Mouse (Mus musculus): Measurements from ENCODE around the gene Rpl14. TPM values are rescaled to one million over a fixed set of nuclear protein-coding genes. Genes with fewer than 3 reads are reported as not detected.
A peak's percentile ranks its signal among the peaks of the same experiment; 100 is the strongest.

Rpl14 gene
- total and polyA plus RNA-seq, 3 experiments, result 945 to 1,738 (median 1,480) TPM

DNA sequence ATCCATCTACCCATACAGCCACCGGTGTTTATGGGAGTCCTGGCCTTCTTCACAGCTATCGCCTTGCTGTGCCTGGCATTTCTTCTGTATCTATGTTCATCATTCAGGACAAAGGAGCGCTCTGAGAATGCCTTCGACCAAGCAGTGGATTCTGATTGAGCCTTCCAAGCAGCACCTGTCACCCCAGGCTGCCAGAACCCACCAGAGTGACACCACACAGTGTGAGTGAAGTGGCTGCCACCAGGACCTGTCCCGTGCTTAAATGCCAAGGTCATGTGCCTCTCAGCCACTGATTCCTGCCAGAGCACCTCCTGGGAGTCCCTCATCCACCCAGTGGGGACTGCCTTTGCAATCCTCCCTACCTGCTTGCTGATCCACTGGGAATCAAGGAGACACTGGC, 4.9 kb upstream of the Rpl14 start:
- H3K4me1 ChIP-seq (ENCODE audit: insufficient read depth, low read depth, low read length), result peaks cover 78% of the 10 kb centered on the region
- ATAC-seq (ENCODE audit: extremely low read depth, insufficient number of reproducible peaks, low FRiP score, poor library complexity, severe bottlenecking), result no peak
- TF ChIP-seq GATA1 (IDR thresholded peaks at IDR 0.05; ENCODE audit: borderline replicate concordance, low read length), result no peak
- no peak for TF ChIP-seq POLR2AphosphoS5 (IDR thresholded peaks at IDR 0.05; ENCODE audit: insufficient replicate concordance, low read depth, low read length)
- no peak for TF ChIP-seq CTCF (IDR thresholded peaks at IDR 0.05; ENCODE audit: low read depth, low read length)
- TF ChIP-seq GATA2 (IDR thresholded peaks at IDR 0.05; ENCODE audit: borderline replicate concordance, low read depth, low read length), result no peak
- TF ChIP-seq TAL1 (conservative IDR thresholded peaks at IDR 0.05; ENCODE audit: low read depth, low read length), result no peak

DNA sequence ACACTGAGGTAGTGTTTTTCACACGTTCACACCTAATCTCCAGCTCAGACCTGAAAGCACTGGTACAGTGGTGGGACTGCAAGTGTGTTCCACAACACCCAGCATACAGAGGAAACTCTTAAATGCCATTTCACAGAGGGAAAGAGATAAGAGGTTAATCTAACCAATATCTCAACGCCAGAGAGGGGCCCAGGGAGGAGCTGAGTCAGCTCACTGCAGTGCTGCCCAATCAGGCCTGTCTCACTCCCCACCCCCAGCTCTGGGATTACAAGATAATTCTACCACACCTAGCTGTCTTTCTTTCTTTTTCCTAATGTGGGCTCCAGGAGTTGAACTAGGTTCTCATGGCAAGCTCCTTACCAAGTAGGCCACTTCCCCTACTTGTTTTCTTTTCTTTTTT, 2.3 kb upstream of the Rpl14 start:
- H3K4me3 ChIP-seq (ENCODE audit: low read depth, low read length), result no peak overlapping the region; the same call in 1 of the 2 replicates
- peaks cover 21% of the 10 kb centered on the region for H3K9me3 ChIP-seq (replicated peaks)
- no peak for DNase-seq (ENCODE audit: low spot score)
- no peak for TF ChIP-seq GATA2 (IDR thresholded peaks at IDR 0.05; ENCODE audit: borderline replicate concordance, low read depth, low read length)
- no peak for TF ChIP-seq POLR2AphosphoS5 (IDR thresholded peaks at IDR 0.05; ENCODE audit: insufficient replicate concordance, low read depth, low read length)
- TF ChIP-seq CTCF (IDR thresholded peaks at IDR 0.05; ENCODE audit: low read depth, low read length), result no peak
- peak; percentile 71 for TF ChIP-seq TAL1 (conservative IDR thresholded peaks at IDR 0.05; ENCODE audit: low read depth, low read length)
- TF ChIP-seq GATA1 (IDR thresholded peaks at IDR 0.05; ENCODE audit: borderline replicate concordance, low read length), result no peak
- peaks cover 71% of the 10 kb centered on the region for H3K4me1 ChIP-seq (ENCODE audit: insufficient read depth, low read depth, low read length)
- ATAC-seq (ENCODE audit: extremely low read depth, insufficient number of reproducible peaks, low FRiP score, poor library complexity, severe bottlenecking), result peak; percentile 68
- H3K27me3 ChIP-seq (ENCODE audit: insufficient read depth, low read length), result no peaks in the 10 kb centered on the region
- H3K36me3 ChIP-seq (replicated peaks), result peaks cover 32% of the 10 kb centered on the region

More for the DNA sequence above, 4.9 kb upstream of the Rpl14 start:
- no peak for DNase-seq (ENCODE audit: low spot score)
- Histone ChIP-seq H3K36me3 (replicated peaks) (peaks cover 10% of the 10 kb centered on the region), H3K27me3 (ENCODE audit: insufficient read depth, low read length) (no peaks in the 10 kb centered on the region), H3K4me3 (ENCODE audit: low read depth, low read length) (no peak overlapping the region), H3K9me3 (replicated peaks) (peaks cover 21% of the 10 kb centered on the region)

- H3K4me3 ChIP-seq (ENCODE audit: low read depth, low read length), result peak overlapping the region; percentile 51; the same call in 1 of the 2 replicates
Measured at GRCm38 (mm10) chr9:120569721-120570333, 1.4 kb upstream of the Rpl14 start.

GRCm38 (mm10) chr9:120570334-120570725, 914 bp upstream of the Rpl14 start:
- Histone ChIP-seq H3K27me3 (ENCODE audit: insufficient read depth, low read length) (no peaks in the 10 kb centered on the region), H3K36me3 (replicated peaks) (peaks cover 47% of the 10 kb centered on the region), H3K9me3 (replicated peaks) (peaks cover 21% of the 10 kb centered on the region), H3K4me3 (ENCODE audit: low read depth, low read length) (peak overlapping the region; percentile 98), H3K4me1 (ENCODE audit: insufficient read depth, low read depth, low read length) (peaks cover 71% of the 10 kb centered on the region)
- DNase-seq (ENCODE audit: low spot score), result no peak
- ATAC-seq (ENCODE audit: extremely low read depth, insufficient number of reproducible peaks, low FRiP score, poor library complexity, severe bottlenecking), result no peak
- TF ChIP-seq GATA2 (IDR thresholded peaks at IDR 0.05; ENCODE audit: borderline replicate concordance, low read depth, low read length), result no peak
- TF ChIP-seq TAL1 (conservative IDR thresholded peaks at IDR 0.05; ENCODE audit: low read depth, low read length), result no peak
- no peak for TF ChIP-seq CTCF (IDR thresholded peaks at IDR 0.05; ENCODE audit: low read depth, low read length)
- TF ChIP-seq GATA1 (IDR thresholded peaks at IDR 0.05; ENCODE audit: borderline replicate concordance, low read length), result no peak
- no peak for TF ChIP-seq POLR2AphosphoS5 (IDR thresholded peaks at IDR 0.05; ENCODE audit: insufficient replicate concordance, low read depth, low read length)

More at GRCm38 (mm10) chr9:120569721-120570333, 1.4 kb upstream of the Rpl14 start:
- ATAC-seq (ENCODE audit: extremely low read depth, insufficient number of reproducible peaks, low FRiP score, poor library complexity, severe bottlenecking), result no peak
- H3K27me3 ChIP-seq (ENCODE audit: insufficient read depth, low read length), result no peaks in the 10 kb centered on the region
- peaks cover 70% of the 10 kb centered on the region for H3K4me1 ChIP-seq (ENCODE audit: insufficient read depth, low read depth, low read length)
- no peak for DNase-seq (ENCODE audit: low spot score)
- TF ChIP-seq POLR2AphosphoS5 (IDR thresholded peaks at IDR 0.05; ENCODE audit: insufficient replicate concordance, low read depth, low read length) (no peak), TAL1 (conservative IDR thresholded peaks at IDR 0.05; ENCODE audit: low read depth, low read length) (no peak), GATA1 (IDR thresholded peaks at IDR 0.05; ENCODE audit: borderline replicate concordance, low read length) (no peak), CTCF (IDR thresholded peaks at IDR 0.05; ENCODE audit: low read depth, low read length) (no peak), GATA2 (IDR thresholded peaks at IDR 0.05; ENCODE audit: borderline replicate concordance, low read depth, low read length) (no peak)
- H3K36me3 ChIP-seq (replicated peaks), result peaks cover 41% of the 10 kb centered on the region
- peaks cover 21% of the 10 kb centered on the region for H3K9me3 ChIP-seq (replicated peaks)

DNA sequence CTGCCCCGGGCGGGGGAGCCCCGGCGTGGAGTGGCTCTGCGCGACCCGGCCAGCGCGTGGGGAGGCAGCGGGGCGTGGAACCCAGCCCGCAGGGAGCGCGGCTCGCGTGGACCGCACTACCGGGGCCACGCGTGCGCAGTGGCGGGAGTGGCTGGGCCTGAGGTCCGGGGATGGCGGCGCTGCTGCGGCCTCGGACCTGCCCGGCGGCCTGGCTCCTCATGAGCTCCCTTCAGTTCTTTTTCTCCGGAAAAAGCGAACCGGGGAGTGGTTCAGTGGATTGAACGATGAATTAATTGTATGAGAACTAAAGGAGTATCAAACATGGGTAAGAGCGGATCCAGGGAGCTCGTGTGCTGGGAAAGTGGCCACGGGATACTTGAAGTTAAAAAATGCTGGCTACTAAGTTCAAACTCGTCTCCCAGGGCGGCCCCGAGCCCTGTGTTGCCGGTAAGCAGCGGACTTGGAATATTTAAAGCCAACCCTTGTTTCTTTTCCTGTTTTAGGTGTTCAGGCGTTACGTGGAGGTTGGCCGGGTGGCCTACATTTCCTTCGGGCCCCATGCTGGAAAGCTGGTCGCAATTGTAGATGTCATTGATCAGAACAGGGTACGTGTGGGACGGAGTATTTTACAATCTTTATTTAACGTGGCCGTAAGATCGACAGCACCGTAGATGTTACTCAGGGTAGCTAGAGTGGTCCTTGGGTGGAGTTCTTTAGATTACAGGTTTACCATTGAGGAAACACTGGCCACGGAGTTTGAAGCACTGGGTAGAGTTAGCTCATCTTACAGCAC, 545 bp downstream of the Rpl14 start:
- Histone ChIP-seq H3K9me3 (replicated peaks) (peaks cover 21% of the 10 kb centered on the region), H3K4me3 (ENCODE audit: low read depth, low read length) (peak overlapping the region; percentile 98), H3K36me3 (replicated peaks) (peaks cover 57% of the 10 kb centered on the region), H3K27me3 (ENCODE audit: insufficient read depth, low read length) (no peaks in the 10 kb centered on the region), H3K4me1 (ENCODE audit: insufficient read depth, low read depth, low read length) (peaks cover 71% of the 10 kb centered on the region)
- DNase-seq (ENCODE audit: low spot score) (no peak), ATAC-seq (ENCODE audit: extremely low read depth, insufficient number of reproducible peaks, low FRiP score, poor library complexity, severe bottlenecking) (no peak)
- TF ChIP-seq TAL1 (conservative IDR thresholded peaks at IDR 0.05; ENCODE audit: low read depth, low read length) (no peak), CTCF (IDR thresholded peaks at IDR 0.05; ENCODE audit: low read depth, low read length) (no peak), GATA1 (IDR thresholded peaks at IDR 0.05; ENCODE audit: borderline replicate concordance, low read length) (no peak), POLR2AphosphoS5 (IDR thresholded peaks at IDR 0.05; ENCODE audit: insufficient replicate concordance, low read depth, low read length) (no peak), GATA2 (IDR thresholded peaks at IDR 0.05; ENCODE audit: borderline replicate concordance, low read depth, low read length) (no peak)

All from G1E (cell line).